Mouse (Mus musculus): ENCODE measurements at regions not wholly inside any gene's neighbourhood (a gene's known extent, or its start where the extent isn't known, plus 50 kb on each side); places are given as distances from the start of the nearest gene placed in this dataset.

DNA sequence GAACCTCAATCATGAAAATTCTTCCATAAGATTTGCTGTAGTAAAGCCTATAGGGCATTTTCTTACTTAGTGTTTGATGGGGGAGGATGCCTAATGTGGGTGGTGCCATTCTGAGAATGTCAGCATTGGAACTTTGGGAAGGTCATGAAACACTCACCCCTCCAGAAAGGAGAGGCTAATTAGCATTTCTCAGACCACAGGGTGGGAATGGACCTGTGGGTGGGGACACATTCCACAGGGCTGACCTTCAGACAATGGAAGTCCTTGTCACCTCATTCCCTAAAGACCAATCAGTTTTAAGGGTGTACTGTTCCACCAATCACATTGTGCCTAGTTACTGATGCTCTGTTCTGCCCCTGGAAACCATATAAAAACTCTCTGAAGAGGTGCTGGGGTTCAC lies 541.5 kb upstream of the Nbea start:
- TF ChIP-seq EP300 (IDR thresholded peaks at IDR 0.05; ENCODE audit: insufficient read depth, low read depth, low read length) (no peak), CTCF (IDR thresholded peaks at IDR 0.05; ENCODE audit: low read depth, low read length) (no peak)

All from ES-Bruce4 (cell line).